Mouse (Mus musculus) spleen, postnatal 36 days (tissue): ENCODE results near the gene Naa20.

Source experiments
- DNase-seq, 2 experiments: peaks; one replicate each; pipeline ENCODE4 v3.0.0; 2022; ENCODE audit warnings: low spot score in 2 of 2, mixed read lengths in 1 of 2

Gene Naa20

GRCm38 (mm10) chr2:145901861-145902260 is at the start of gene Naa20:
Gene Naa20, plus strand, starts transcription at chr2:145902099.
- no peak for DNase-seq

DNA sequence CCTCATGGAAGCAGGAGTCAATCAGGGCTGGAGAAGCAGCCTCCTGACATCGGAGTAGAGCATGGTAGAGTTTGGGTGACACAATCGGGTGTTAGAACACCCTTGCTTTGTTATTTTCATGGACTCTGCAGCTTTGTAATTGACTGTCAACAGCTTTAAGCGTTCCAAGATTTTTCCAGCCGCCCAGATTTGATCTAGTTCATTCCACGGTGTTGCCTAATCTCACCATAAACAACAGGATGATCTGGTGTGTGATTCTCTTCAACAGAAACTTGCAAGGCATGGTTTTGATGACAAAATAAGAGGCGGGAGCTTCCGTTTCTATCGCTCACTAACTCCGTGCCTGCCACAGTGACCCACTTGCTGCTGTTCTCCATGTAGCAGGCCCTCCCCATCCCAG is 46.1 kb upstream of the Naa20 start:
- no peak for DNase-seq

- no peak for DNase-seq
Measured at GRCm38 (mm10) chr2:145857864-145858263, 44.0 kb upstream of the Naa20 start.

DNA sequence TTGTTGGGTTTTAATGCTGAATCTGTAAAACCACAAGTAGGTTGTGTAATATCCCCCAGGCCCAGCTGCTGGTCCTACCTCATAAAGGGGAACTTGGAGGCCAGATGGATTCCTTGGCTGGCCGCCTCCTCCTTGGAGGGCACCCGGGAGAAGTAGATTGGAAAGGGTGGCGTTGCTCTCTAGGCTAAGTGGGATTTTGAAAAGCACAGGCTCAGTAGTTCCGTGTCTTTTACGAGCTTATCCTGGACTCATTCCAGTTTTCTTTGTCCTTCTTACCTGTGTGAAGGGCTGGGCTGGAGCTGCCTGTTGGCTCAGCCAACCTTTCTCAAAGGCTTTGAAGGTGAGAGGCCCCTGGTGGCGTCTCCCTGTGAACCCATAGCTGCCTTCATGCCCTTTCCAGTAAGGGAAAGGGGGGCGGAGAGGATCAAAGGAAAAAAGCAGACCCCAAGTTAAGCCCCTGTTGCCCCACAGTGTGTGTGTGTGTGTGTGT is 42.4 kb upstream of the Naa20 start:
- peak in 1 of 2 experiments; percentile 14 for DNase-seq

- DNase-seq = peak; percentile 13 to 30
Measured at GRCm38 (mm10) chr2:145859932-145860801, 41.7 kb upstream of the Naa20 start.

GRCm38 (mm10) chr2:145861193-145862123 is 40.4 kb upstream of the Naa20 start:
- no peak for DNase-seq

DNA sequence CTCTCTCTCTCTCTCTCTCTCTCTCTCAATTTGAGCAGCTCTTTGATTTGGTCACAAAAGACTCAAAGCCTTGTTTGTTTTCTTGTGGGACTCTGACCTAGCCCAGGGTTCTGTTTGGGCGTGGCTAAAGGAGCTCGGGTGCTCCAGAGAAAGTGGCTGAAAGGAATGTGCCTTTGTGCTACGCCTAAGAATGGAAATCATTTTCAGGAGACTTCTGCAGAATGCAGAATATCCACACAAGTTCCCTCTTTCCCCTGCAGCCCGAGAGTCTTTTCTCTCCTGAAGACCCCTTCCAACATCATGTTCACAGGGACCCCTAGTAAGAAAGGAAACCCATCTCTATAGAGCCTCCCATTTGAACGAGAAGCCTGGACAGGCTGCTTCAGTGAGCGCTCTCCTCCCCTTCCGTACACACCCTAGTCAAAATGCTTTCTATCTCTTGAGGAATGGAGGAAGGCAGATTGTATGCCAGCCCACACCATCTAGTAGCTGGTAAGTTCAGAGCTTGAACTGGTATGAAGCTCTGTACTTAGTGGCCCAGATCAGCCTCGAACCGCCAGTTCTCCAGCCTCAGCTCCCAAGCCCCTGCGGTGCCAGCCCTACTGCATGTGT is 39.6 kb upstream of the Naa20 start:
- no peak for DNase-seq

- no peak for DNase-seq
Measured at GRCm38 (mm10) chr2:145865344-145865743, 36.6 kb upstream of the Naa20 start.

- no peak for DNase-seq
Measured at GRCm38 (mm10) chr2:145866238-145866637, 35.7 kb upstream of the Naa20 start.

DNA sequence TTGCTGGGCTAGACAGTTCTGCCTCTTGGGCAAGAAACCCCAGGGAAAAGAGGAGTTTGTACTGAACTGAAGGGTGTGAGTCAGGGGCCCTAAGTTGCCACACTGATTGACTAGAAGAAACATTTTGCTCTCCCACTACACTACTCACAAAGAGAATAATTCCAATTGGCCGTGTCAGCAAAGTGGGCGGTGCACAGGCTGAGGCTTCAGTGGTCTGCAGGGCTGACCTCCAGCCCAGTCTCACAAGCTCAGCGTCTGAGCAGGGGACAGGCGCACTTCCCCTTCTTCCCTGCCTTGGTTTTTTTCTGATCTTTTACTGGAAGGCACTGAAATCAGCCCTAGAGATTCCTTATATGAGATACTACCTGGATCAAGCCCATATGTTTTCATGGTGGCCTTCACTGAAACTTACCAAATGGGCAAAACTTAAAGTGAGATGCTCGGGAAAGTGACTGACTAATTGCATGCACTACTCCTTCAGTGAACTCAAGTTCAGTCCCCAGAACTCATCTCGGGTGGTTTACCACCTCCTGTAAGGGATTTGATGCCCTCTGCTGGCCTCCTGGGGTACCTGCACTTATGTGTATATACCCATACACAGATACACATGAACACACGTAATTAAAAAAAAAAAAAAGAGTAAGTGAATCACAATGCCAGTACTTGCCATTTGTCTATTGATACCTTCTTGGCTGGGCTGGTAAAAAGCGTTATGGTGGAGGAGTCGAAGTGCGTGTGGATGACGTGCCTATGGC is 35.0 kb upstream of the Naa20 start:
- DNase-seq = no peak

DNA sequence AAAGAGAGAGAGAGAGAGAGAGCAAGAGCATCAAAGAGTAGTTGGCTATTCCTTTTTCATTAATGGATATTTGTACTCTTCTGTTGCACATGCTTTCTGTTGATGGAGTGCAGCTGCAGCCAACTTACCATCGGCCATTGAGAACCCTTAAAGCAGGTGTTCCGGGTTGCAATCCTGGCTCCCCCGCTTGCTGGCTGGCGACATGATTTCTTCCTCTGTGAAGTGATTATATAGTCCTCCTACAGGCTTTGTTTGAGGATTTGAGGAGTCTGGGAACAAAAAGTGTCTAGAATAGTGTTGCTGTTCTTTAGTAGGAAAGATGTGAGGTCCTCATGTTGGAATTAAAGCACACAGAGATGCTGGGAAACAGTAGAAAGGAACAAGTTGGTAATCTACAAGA is 30.6 kb upstream of the Naa20 start:
- DNase-seq = no peak

DNA sequence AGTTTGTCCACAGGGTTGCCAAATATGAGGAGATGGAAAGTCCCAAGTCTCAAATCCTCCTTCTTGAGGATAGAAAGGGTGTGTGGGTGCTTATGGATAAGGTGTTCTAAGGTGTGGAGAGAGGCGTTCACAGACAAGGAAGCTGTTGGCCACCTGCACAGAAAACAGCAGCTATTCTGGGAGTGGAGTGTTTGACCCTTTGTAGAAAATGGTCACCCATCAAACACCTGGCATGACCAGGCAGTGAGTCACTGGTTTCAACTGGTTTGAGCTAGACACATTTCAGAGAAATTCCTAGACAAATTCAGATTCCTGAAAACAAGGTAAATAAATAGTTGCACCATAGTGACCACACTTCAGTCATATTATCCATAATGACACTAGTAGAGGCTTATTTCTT is 29.8 kb upstream of the Naa20 start:
- no peak for DNase-seq

- no peak for DNase-seq
Measured at GRCm38 (mm10) chr2:145873953-145874352, 27.9 kb upstream of the Naa20 start.

- DNase-seq = no peak
Measured at GRCm38 (mm10) chr2:145874879-145875482, 26.9 kb upstream of the Naa20 start.

GRCm38 (mm10) chr2:145877191-145877590 is 24.7 kb upstream of the Naa20 start:
- no peak for DNase-seq

DNA sequence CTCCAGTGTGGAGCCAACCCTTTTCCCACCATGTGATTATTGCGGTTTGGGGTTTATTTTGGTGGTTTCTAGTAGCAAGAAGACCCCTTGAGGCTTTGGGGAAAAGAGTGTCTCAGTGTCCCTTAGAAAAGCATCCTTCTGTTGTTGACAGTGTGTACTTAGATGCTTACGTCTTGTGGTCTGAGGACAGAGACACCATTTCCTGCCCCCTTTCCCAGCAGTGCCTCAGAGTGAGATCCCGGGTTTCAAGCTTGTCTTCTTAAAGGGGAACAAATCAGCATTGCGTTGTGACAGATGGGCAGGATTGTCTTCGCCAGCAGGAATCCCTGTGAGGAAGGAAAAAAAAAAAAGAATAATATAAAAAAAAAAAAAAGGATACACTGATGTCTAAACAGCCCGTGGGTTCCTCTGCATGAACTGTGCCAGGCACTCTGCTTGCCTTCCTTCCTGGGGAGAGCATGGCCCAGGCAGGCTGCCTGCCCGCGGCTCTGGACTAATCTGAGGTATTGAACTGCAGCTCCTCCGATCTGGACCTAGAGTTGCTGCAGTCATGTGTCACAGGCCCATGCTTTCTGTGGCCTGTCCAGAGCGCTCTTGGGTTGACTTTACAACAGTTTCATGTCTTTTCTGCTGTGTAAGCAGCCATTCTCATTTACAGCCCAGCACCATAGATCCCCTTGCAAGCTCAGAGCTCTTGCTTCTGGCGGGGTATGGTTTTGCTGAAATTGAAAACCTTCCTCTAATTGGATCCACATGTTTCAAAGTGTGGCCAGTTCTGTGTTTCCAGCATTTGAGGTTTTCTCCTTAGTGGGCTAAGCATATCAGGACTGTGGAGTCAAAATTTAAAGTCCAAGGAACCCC is 20.8 kb upstream of the Naa20 start:
- DNase-seq = no peak

GRCm38 (mm10) chr2:145881932-145882331 is 20.0 kb upstream of the Naa20 start:
- no peak for DNase-seq

- no peak for DNase-seq
Measured at GRCm38 (mm10) chr2:145882398-145882797, 19.5 kb upstream of the Naa20 start.

- no peak for DNase-seq
Measured at GRCm38 (mm10) chr2:145884036-145884912, 17.6 kb upstream of the Naa20 start.
